Mouse (Mus musculus) T-helper 1 cell (primary cell): ENCODE measurements at regions not wholly inside any gene's neighbourhood (a gene's known extent, or its start where the extent isn't known, plus 50 kb on each side); places are given as distances from the start of the nearest gene placed in this dataset.

Experiments used
- in situ Hi-C: fragments of 300-600 bp; cut with MboI, MseI; formaldehyde crosslinking; loops from one replicate; pipeline ENCODE4 v1.15.1; 2025; ENCODE audit warnings: high pct_unique_total_duplicates

DNA sequence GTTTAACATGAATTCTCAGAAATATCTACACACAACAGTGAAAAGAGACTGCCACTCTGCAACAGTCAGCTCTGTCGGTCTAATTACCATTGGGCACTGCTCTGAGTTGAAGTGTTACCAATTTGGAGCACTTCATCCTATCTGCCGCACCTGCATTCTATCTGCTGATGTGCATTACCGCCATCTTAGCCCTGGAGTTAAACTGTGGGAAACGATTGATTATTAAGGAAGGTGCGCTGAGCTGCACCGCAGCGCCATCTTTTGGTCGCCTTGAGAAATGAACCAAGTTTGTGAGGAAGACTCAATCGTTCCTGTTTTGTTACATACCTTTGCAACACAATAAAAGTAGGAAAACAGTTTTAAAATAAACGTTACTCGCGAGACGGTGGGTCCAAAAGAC is 110.5 kb downstream of the Rergl start:
- in situ Hi-C loops: no loop called here

DNA sequence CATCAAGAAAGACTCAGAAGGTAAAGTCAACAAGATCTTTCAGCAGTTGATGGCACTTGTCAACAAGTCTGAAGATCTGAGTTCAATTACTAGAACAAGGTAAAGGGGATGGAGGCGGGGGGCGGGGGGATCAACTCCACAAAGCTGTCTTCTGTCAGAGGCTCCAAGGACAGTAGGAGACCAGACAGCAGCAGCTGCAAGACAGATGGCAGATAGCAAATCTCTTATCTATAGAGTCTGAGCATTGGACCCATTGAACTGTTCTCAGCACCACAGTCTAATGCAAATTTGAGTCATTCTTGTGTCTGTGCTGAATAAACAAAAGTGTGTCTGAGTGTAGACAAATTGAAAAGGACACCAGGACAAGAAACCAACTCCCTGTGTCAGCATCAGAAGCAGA is 150.8 kb downstream of the Rergl start:
- in situ Hi-C loops: no loop called here

GRCm38 (mm10) chr6:139325226-139325625 is 176.6 kb downstream of the Rergl start:
- in situ Hi-C loops: no loop called here

DNA sequence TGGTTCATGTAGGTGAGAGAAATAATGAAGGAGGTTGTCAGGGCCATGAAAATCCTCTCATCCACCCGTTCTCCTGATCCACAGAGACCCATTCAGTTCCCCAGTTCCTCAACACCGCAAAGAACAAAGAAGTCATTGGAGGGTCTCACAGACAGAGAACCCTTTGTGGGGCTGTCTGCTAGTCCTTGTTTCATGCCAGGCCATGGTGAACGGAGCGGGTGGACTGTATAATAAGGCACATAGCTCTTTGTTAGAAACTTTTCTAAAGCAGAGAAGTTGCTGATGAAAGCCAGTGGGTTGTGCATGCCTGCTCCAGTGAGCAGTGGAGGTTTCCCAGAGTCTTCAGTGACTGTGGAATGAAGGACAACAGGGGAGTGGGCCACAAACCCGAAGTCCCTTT is 194.1 kb downstream of the Rergl start:
- in situ Hi-C loops: loop anchor here (10.0 kb wide), 1 partner anchor 223 kb away; no protein-coding TSS in a partner anchor

GRCm38 (mm10) chr6:139304306-139304705 is 197.5 kb downstream of the Rergl start:
- in situ Hi-C loops: loop anchor here (10.0 kb wide), 1 partner anchor 220 kb away; no protein-coding TSS in a partner anchor

DNA sequence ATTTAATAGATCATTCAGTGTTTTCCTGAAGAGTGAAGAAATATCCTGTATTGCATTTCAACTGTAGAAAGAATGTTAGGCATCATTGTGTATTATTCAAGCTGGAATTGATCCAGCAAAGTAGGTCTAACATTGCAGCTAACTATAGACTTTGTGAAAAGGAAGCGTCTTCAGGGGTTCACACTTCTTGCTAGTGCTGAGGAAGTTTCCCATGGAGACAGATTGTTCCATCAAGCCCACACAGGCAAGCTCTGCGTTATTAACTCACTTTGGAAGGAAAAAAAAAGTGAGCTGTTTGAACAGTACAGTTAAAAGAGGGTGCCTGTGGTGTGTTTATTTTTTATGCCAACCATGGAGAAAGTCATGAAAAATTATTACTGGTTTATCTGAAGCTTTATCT is 206.1 kb downstream of the Rergl start:
- in situ Hi-C loops: no loop called here

DNA sequence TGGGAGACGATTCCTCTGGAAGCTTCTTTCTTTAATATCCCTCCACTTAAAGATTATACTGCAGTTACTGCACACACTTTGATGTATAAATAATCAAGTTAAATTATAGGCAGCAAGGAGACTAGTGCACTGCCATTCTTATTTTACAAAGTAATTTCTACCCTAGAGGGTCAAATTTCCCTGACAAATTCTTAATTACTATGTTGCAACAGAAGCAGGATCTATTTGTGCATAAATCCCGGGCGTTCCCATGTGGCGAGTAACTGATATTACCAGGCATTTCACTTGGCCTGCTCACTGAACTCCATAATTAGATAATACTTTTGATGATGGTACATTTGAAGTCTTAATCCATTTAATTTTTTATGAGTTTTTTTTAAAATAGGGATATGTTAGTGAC is 222.7 kb downstream of the Rergl start:
- in situ Hi-C loops: no loop called here

DNA sequence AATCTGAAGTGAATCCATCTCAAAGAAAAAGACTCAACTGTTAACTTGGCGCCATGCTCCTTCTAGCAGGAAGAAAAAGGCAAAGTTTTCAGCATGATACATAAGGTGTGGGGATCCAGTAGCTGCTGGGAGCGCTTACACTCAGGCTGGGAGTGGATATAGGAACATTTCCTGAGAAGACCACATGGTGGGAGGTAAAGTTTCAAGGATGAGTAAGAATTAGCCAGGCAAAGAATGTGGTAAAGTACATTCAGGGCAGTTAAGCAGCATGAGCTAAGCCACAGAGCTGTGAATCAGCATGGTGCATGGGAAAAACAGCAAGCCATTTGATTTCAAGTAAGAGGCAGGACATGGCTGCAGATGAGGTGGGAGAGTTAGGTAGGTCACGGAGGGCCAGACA is 226.3 kb downstream of the Rergl start:
- in situ Hi-C loops: no loop called here

DNA sequence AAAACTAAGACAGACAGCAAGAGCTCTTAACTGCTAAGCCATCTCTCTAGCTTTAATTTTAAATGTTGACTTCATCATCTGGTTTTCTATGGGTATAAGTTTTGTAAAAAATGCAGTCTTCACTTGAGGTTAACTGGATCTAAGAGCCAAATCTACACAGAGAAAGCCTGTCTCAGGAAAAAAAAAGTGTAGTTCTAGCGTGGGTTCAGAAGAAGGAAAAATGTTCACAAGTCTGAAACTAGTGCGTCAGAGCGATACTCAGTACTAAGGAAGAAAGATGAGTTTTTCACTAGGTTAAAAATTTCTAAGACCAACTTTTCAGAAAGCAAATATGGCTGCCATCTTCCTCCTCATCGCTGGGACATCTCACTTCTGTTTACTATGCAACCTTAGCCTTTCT is 248.1 kb downstream of the Rergl start:
- in situ Hi-C loops: no loop called here

GRCm38 (mm10) chr6:139248920-139249547 is 252.7 kb downstream of the Rergl start:
- in situ Hi-C loops: no loop called here

DNA sequence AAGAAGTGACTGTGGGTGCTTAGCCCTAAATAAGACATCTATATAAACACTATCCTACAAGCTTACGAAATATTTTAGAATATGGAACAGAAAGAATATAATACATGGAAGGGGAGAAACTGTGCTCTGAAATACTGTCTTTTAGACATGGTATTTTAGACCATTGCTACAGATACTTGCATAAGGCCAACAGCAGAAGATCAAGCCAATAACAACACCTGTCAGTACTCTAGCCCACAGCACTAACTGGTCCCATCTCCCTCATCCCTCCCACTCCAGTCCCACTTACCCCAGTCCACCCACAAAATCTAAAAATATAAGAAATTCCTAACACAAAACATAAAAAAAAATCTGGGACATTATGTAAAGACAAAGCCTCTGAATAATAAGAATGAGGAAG is 275.6 kb downstream of the Rergl start:
- in situ Hi-C loops: no loop called here

DNA sequence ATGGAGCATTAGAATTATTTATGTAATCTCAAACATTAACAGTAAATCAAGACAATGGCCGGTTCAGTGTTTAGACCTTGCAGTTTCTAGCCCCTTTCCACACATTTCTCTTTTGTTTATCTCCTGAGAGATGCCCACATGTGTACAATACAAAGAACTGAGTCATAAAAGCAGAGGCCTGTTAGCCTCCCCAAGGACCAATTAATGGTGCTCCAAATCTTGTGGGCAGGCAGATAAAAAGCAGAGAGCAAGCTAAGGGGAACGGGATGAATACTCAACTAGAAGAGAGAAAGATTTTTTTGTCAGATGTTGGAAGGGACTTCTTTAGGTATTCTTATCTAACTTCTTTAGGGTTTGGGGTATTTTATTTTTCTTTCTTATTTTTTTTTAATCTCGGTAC is 287.3 kb downstream of the Rergl start:
- in situ Hi-C loops: no loop called here

- in situ Hi-C loops: no loop called here
Measured at GRCm38 (mm10) chr6:139210256-139210655, 291.5 kb downstream of the Rergl start.

DNA sequence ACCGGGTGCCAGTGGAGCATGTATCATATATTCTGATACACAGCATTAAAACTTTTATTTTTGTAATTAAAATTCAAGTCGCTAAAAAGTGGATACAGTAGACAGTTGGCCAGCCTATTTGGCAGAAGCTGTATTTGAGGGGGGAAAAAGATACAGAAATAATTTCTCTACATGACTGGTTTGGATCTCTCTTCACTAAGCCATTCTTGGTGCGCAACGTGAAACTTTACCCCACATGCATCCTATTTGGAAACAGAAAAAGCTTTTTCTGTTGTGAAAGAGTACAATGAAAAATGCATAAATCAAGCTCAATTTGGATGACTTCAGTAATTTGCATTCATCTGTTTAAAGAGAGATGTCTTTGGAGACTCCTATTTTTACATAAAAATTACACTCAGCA is 303.2 kb downstream of the Rergl start:
- in situ Hi-C loops: no loop called here

- in situ Hi-C loops: no loop called here
Measured at GRCm38 (mm10) chr6:139186431-139186830, 315.3 kb downstream of the Rergl start.

DNA sequence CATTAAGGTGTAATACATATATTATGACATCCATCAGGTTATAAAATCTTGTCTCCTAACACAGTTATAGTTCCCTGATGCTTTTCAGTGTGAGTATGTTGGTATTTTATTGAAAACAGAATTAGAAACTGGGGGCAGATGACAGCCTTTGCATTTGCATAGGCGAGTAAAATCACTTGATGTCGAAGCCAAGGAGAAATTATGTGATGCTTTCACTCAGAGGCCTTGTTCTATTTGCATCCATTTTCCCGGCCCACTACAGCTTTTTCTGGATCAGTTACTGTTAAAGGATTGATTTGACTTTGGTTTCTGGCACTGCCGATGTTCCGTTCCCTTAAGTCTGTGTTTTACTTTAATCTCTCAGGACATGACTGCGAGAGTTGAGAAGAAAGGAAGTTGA is 341.4 kb downstream of the Rergl start:
- in situ Hi-C loops: no loop called here

- in situ Hi-C loops: no loop called here
Measured at GRCm38 (mm10) chr6:139159741-139160140, 342.0 kb downstream of the Rergl start.

DNA sequence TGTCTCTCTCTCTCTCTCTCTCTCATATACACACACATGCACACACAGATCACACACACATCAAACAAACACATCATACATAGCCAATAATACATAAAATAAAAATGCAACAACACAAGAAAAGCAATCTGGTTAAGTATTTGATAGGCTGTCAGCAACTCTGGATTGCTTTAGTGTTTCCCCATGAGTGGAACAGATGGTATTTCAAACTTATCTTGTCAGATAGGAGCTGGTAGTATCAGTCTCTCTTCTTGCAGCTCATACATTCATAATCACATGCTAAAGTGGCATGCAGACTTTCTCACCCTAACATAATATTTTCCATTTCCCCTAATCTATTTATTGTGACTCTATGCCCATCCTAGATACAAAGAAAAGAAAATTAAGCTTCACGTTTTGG is 347.0 kb downstream of the Rergl start:
- in situ Hi-C loops: no loop called here

- in situ Hi-C loops: no loop called here
Measured at GRCm38 (mm10) chr6:139135693-139136092, 366.1 kb downstream of the Rergl start.

DNA sequence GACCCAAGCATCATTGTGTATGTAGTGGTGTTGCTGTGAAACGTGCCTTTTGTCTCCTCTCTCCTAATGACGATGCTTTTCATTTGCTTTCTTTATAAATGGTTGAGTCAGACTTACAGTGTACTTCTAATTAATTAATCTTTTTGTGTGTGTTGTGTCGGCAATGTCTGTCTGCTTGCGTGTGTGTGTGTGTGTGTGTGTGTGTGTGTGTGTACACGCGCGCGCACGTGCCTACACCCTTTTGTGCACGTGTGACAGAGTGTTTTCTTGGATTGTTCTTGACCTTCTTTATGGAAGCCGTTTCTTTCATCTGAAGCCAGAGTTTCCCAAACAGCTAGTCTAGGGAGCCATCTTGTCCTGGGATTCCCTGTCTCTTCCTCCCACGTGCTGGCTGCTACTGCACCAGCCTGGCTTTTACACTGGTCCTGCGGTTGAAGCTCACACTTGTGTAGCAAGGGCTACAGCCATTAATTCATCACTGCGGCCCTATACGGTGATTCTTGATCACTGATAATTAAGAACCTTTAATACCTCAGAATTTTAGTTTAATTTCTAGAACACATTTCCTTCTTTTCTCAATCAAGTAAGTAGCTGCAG is 369.6 kb downstream of the Rergl start:
- in situ Hi-C loops: no loop called here

DNA sequence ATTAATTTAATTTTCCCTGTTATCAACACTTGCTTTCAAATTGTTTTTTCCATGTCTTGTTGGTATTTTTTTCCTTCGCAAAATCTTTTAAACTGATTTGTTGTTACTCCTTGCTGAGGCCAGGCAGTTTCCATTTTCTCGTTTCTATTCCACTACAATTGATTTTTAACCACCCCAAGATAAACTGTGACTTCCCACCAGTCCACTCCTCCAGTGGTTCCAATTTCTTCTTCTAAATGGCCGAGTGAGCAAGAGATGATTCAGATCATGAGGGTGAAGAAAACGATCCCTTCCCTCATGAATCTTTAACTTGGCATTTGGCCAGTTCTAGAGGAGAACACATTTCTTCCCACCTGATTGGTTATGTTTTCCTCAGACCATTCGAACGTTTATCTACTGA is 393.5 kb downstream of the Rergl start:
- in situ Hi-C loops: no loop called here

DNA sequence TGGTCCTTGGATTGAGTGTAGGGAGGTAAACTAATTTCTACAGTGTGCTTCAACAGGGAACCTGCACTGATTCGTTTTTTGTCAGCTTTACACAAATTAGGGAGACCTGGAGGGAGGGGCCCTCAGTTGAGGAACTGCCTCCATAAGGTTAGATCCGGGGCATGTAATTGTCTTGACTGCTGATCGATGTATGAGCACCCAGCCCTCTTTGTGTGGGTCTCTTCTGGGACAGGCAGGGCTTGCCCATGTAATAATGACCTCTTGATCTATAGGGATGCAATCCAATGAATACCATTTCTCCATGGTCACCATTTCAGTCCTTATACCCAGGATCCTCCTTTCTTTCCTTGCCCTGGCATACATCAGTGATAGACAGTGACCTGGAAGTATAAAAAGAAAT is 398.4 kb downstream of the Rergl start:
- in situ Hi-C loops: no loop called here

- in situ Hi-C loops: no loop called here
Measured at GRCm38 (mm10) chr6:139099273-139099672, 402.5 kb downstream of the Rergl start.

GRCm38 (mm10) chr6:139075433-139075832 is 417.1 kb upstream of the Igbp1b start:
- in situ Hi-C loops: no loop called here
